Mouse (Mus musculus) kidney, embryonic 16.5 days (tissue): ENCODE measurements at regions not wholly inside any gene's neighbourhood (a gene's known extent, or its start where the extent isn't known, plus 50 kb on each side); places are given as distances from the start of the nearest gene placed in this dataset.

Experiments used
- ATAC-seq: fragments of 200-750 bp; cut with Nextera tagmentation; 2 replicates; pipeline ENCODE4 v1.8.0; 2017; ENCODE audit warnings: moderate TSS enrichment; ENCODE audit not compliant: low FRiP score, low TSS enrichment
- H3K27ac ChIP-seq: fragments of 300-500 bp; sonication (generic); 2 replicates; pipeline ENCODE4 v1.5.1; 2014; ENCODE audit warnings: low read length
- H3K27me3 ChIP-seq: fragments of 300-500 bp; sonication (generic); 2 replicates; pipeline ENCODE4 v1.6.1; 2014; ENCODE audit warnings: low read length, control low read depth, mixed read lengths; ENCODE audit not compliant: insufficient read depth
- H3K36me3 ChIP-seq: fragments of 300-500 bp; sonication (generic); 2 replicates; pipeline ENCODE4 v1.6.1; 2014; ENCODE audit warnings: low read length, control low read depth, mixed read lengths; ENCODE audit not compliant: insufficient read depth
- H3K4me1 ChIP-seq: fragments of 300-500 bp; sonication (generic); 2 replicates; pipeline ENCODE4 v1.6.1; 2014; ENCODE audit warnings: low read length, control low read depth, mixed read lengths; ENCODE audit not compliant: insufficient read depth
- H3K4me2 ChIP-seq: fragments of 300-500 bp; sonication (generic); replicated peaks from 2 replicates; pipeline ENCODE4 v1.6.1; 2014; ENCODE audit warnings: low read depth, low read length
- H3K4me3 ChIP-seq: fragments of 300-500 bp; sonication (generic); 2 replicates; pipeline ENCODE4 v1.5.1; 2014; ENCODE audit warnings: mild to moderate bottlenecking, low read length
- H3K9ac ChIP-seq: fragments of 300-500 bp; sonication (generic); replicated peaks from 2 replicates; pipeline ENCODE4 v1.6.1; 2014; ENCODE audit warnings: low read length
- H3K9me3 ChIP-seq: fragments of 300-500 bp; sonication (generic); 2 replicates; pipeline ENCODE4 v1.6.1; 2016; ENCODE audit warnings: low read length, control low read depth
- WGBS: fragments of 180-500 bp; shearing (Covaris S2); extraction: QIAGEN DNeasy Blood & Tissue Kit; methylation state at CpG from one replicate; pipeline ENCODE4 v1.1.7; 2014; 5-methylcytosine and 5-hydroxymethylcytosine counted together

DNA sequence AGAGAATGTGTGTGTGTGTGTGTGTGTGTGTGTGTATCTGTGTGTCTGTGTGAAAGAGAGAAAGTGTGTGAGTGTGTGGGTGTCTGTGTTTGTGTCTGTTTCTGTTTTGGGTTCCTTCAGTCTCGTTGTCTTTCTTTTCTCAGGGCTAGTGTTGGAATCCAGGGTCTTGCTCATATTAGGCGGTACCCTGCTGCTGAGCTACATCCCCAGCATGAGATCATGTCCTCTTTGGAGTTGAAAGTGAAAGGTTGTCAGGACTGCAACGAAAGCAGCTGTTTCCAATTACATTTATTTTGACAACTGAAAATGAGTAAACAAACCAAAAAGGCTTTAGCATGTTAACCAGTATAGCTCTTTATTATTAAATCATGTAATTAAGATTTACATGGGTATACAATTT lies 58.3 kb upstream of the Pnpt1 start:
- no peaks in the 10 kb centered on the region for H3K9me3 ChIP-seq
- H3K27me3 ChIP-seq: no peaks in the 10 kb centered on the region
- H3K4me3 ChIP-seq: no peak overlapping the region
- 53% methylated on average over 3 of the region's 3 CpGs for WGBS
- no peaks in the 10 kb centered on the region for H3K4me1 ChIP-seq
- ATAC-seq: no peak
- no peak overlapping the region for H3K9ac ChIP-seq
- no peak overlapping the region for H3K4me2 ChIP-seq
- H3K27ac ChIP-seq: no peak overlapping the region
- no peaks in the 10 kb centered on the region for H3K36me3 ChIP-seq
